Mouse (Mus musculus): Measurements from ENCODE around the gene Tnni2.

- TF ChIP-seq CTCF (IDR thresholded peaks at IDR 0.05; ENCODE audit: low read depth, low read length): no peak
- no peak for TF ChIP-seq GATA1 (IDR thresholded peaks at IDR 0.05; ENCODE audit: borderline replicate concordance, low read length)
- TF ChIP-seq POLR2AphosphoS5 (IDR thresholded peaks at IDR 0.05; ENCODE audit: insufficient replicate concordance, low read depth, low read length): no peak
Measured at GRCm38 (mm10) chr7:142483136-142483535, 41.5 kb downstream of the Tnni2 start.

Data from G1E (cell line).